Mouse (Mus musculus) kidney, embryonic 16.5 days (tissue): ENCODE data around the gene Tcte1. TPM values are rescaled to one million over a fixed set of nuclear protein-coding genes. Genes with fewer than 3 reads are reported as not detected.

Experiments
- ATAC-seq: fragments of 200-750 bp; cut with Nextera tagmentation; 2 replicates; pipeline ENCODE4 v1.8.0; 2017; ENCODE audit warnings: moderate TSS enrichment; ENCODE audit not compliant: low FRiP score, low TSS enrichment
- H3K27ac ChIP-seq: fragments of 300-500 bp; sonication (generic); 2 replicates; pipeline ENCODE4 v1.5.1; 2014; ENCODE audit warnings: low read length
- H3K27me3 ChIP-seq: fragments of 300-500 bp; sonication (generic); 2 replicates; pipeline ENCODE4 v1.6.1; 2014; ENCODE audit warnings: low read length, control low read depth, mixed read lengths; ENCODE audit not compliant: insufficient read depth
- H3K36me3 ChIP-seq: fragments of 300-500 bp; sonication (generic); 2 replicates; pipeline ENCODE4 v1.6.1; 2014; ENCODE audit warnings: low read length, control low read depth, mixed read lengths; ENCODE audit not compliant: insufficient read depth
- H3K4me1 ChIP-seq: fragments of 300-500 bp; sonication (generic); 2 replicates; pipeline ENCODE4 v1.6.1; 2014; ENCODE audit warnings: low read length, control low read depth, mixed read lengths; ENCODE audit not compliant: insufficient read depth
- H3K4me2 ChIP-seq: fragments of 300-500 bp; sonication (generic); replicated peaks from 2 replicates; pipeline ENCODE4 v1.6.1; 2014; ENCODE audit warnings: low read depth, low read length
- H3K4me3 ChIP-seq: fragments of 300-500 bp; sonication (generic); 2 replicates; pipeline ENCODE4 v1.5.1; 2014; ENCODE audit warnings: mild to moderate bottlenecking, low read length
- H3K9ac ChIP-seq: fragments of 300-500 bp; sonication (generic); replicated peaks from 2 replicates; pipeline ENCODE4 v1.6.1; 2014; ENCODE audit warnings: low read length
- H3K9me3 ChIP-seq: fragments of 300-500 bp; sonication (generic); 2 replicates; pipeline ENCODE4 v1.6.1; 2016; ENCODE audit warnings: low read length, control low read depth
- WGBS: fragments of 180-500 bp; shearing (Covaris S2); extraction: QIAGEN DNeasy Blood & Tissue Kit; methylation state at CpG from one replicate; pipeline ENCODE4 v1.1.7; 2014; 5-methylcytosine and 5-hydroxymethylcytosine counted together
- polyA plus RNA-seq: library from polyadenylated mRNA; unstranded; fragments of >200 nt; fragmentation: Nextera tagmentation; extraction: Ambion mirVana; gene quantifications from 2 replicates; pipeline ENCODE4 v1.2.1, GENCODE M21; 2015

Tcte1 gene
- polyA plus RNA-seq, 1 experiment from 2014 or later, result 0.81 TPM

GRCm38 (mm10) chr17:45489736-45490135 is 33.5 kb upstream of the Tcte1 start:
- Histone ChIP-seq H3K9ac (no peak overlapping the region), H3K27ac (no peak overlapping the region), H3K9me3 (no peaks in the 10 kb centered on the region), H3K4me3 (no peak overlapping the region), H3K36me3 (no peaks in the 10 kb centered on the region), H3K4me2 (no peak overlapping the region), H3K4me1 (no peaks in the 10 kb centered on the region), H3K27me3 (0 out of 2 replicates have a peak, but pooled peaks cover 2% of the 10 kb centered on the region)
- 83% methylated on average over 6 of the region's 6 CpGs for WGBS
- no peak for ATAC-seq

GRCm38 (mm10) chr17:45490532-45491154 is 32.6 kb upstream of the Tcte1 start:
- no peaks in the 10 kb centered on the region for H3K4me1 ChIP-seq
- 61% methylated on average over 13 of the region's 13 CpGs for WGBS
- no peaks in the 10 kb centered on the region for H3K9me3 ChIP-seq
- H3K27me3 ChIP-seq, result 0 out of 2 replicates have a peak, but pooled peaks cover 2% of the 10 kb centered on the region
- no peak overlapping the region for H3K4me2 ChIP-seq
- H3K4me3 ChIP-seq, result no peak overlapping the region
- no peaks in the 10 kb centered on the region for H3K36me3 ChIP-seq
- no peak for ATAC-seq
- no peak overlapping the region for H3K9ac ChIP-seq
- no peak overlapping the region for H3K27ac ChIP-seq

GRCm38 (mm10) chr17:45495398-45495797 is 27.8 kb upstream of the Tcte1 start:
- Histone ChIP-seq H3K4me3 (no peak overlapping the region), H3K9me3 (no peaks in the 10 kb centered on the region), H3K9ac (no peak overlapping the region), H3K27me3 (no peaks in the 10 kb centered on the region), H3K36me3 (no peaks in the 10 kb centered on the region), H3K27ac (no peak overlapping the region), H3K4me2 (no peak overlapping the region), H3K4me1 (no peaks in the 10 kb centered on the region)
- WGBS, result 75% methylated on average over 11 of the region's 11 CpGs
- ATAC-seq, result no peak

GRCm38 (mm10) chr17:45498397-45498796 is 24.8 kb upstream of the Tcte1 start:
- Histone ChIP-seq H3K4me2 (no peak overlapping the region), H3K36me3 (no peaks in the 10 kb centered on the region), H3K9ac (no peak overlapping the region), H3K4me1 (no peaks in the 10 kb centered on the region), H3K27ac (no peak overlapping the region), H3K4me3 (no peak overlapping the region), H3K27me3 (no peaks in the 10 kb centered on the region), H3K9me3 (no peaks in the 10 kb centered on the region)
- no peak for ATAC-seq
- 81% methylated on average over 13 of the region's 13 CpGs for WGBS

- no peaks in the 10 kb centered on the region for H3K9me3 ChIP-seq
- no peak overlapping the region for H3K9ac ChIP-seq
- H3K27me3 ChIP-seq, result no peaks in the 10 kb centered on the region
- 25% methylated on average over 2 of the region's 2 CpGs for WGBS
- no peak overlapping the region for H3K27ac ChIP-seq
- H3K4me1 ChIP-seq, result no peaks in the 10 kb centered on the region
- no peak for ATAC-seq
- H3K36me3 ChIP-seq, result no peaks in the 10 kb centered on the region
- no peak overlapping the region for H3K4me2 ChIP-seq
- H3K4me3 ChIP-seq, result no peak overlapping the region
Measured at GRCm38 (mm10) chr17:45499516-45499915, 23.7 kb upstream of the Tcte1 start.

- ATAC-seq, result no peak
- Histone ChIP-seq H3K9me3 (no peaks in the 10 kb centered on the region), H3K36me3 (no peaks in the 10 kb centered on the region), H3K4me2 (no peak overlapping the region), H3K27ac (no peak overlapping the region), H3K27me3 (no peaks in the 10 kb centered on the region), H3K9ac (no peak overlapping the region), H3K4me3 (no peak overlapping the region), H3K4me1 (no peaks in the 10 kb centered on the region)
- 32% methylated on average over 4 of the region's 4 CpGs for WGBS
Measured at GRCm38 (mm10) chr17:45500981-45501380, 22.3 kb upstream of the Tcte1 start.

- 55% methylated on average over 4 of the region's 4 CpGs for WGBS
- Histone ChIP-seq H3K27me3 (no peaks in the 10 kb centered on the region), H3K27ac (no peak overlapping the region), H3K9ac (no peak overlapping the region), H3K36me3 (no peaks in the 10 kb centered on the region), H3K9me3 (no peaks in the 10 kb centered on the region), H3K4me2 (no peak overlapping the region), H3K4me1 (peaks cover 3% of the 10 kb centered on the region; the same call in 1 of the 2 replicates), H3K4me3 (no peak overlapping the region)
- no peak for ATAC-seq
Measured at GRCm38 (mm10) chr17:45502324-45502723, 20.9 kb upstream of the Tcte1 start.

GRCm38 (mm10) chr17:45503301-45503973 is 19.8 kb upstream of the Tcte1 start:
- no peaks in the 10 kb centered on the region for H3K27me3 ChIP-seq
- no peak overlapping the region for H3K27ac ChIP-seq
- H3K36me3 ChIP-seq, result peaks cover under 1% of the 10 kb centered on the region; the same call in 1 of the 2 replicates
- H3K4me2 ChIP-seq, result no peak overlapping the region
- no peak overlapping the region for H3K4me3 ChIP-seq
- H3K9me3 ChIP-seq, result no peaks in the 10 kb centered on the region
- no peak for ATAC-seq
- peaks cover 5% of the 10 kb centered on the region; the same call in 1 of the 2 replicates for H3K4me1 ChIP-seq
- 49% methylated on average over 5 of the region's 5 CpGs for WGBS
- no peak overlapping the region for H3K9ac ChIP-seq

GRCm38 (mm10) chr17:45505941-45506465 is 17.2 kb upstream of the Tcte1 start:
- no peaks in the 10 kb centered on the region for H3K27me3 ChIP-seq
- H3K36me3 ChIP-seq, result peaks cover 17% of the 10 kb centered on the region
- no peak overlapping the region for H3K27ac ChIP-seq
- no peaks in the 10 kb centered on the region for H3K9me3 ChIP-seq
- H3K4me3 ChIP-seq, result no peak overlapping the region
- H3K9ac ChIP-seq, result 0 out of 2 replicates have a peak overlapping the region, but pooled peaks have one; percentile 90
- ATAC-seq, result 0 out of 2 replicates have a peak, but pooled peaks have one; percentile 30
- 71% methylated on average over 6 of the region's 6 CpGs for WGBS
- no peak overlapping the region; the same call in 1 of the 2 replicates for H3K4me2 ChIP-seq
- peaks cover 5% of the 10 kb centered on the region; the same call in 1 of the 2 replicates for H3K4me1 ChIP-seq
